Mouse (Mus musculus) hindbrain, embryonic 12.5 days (tissue): ENCODE results near the gene L3mbtl4. TPM values are rescaled to one million over a fixed set of nuclear protein-coding genes. Genes with fewer than 3 reads are reported as not detected.
"Not testable (repeated sequence)": the region's sequence is repeated elsewhere in the genome, so short reads cannot be mapped to it uniquely, and the experiment has no call there.

Source experiments
- ATAC-seq: fragments of 200-750 bp; cut with Nextera tagmentation; 2 replicates; pipeline ENCODE4 v1.8.0; 2017; ENCODE audit warnings: moderate TSS enrichment; ENCODE audit not compliant: low FRiP score
- H3K27ac ChIP-seq: fragments of 300-500 bp; sonication (generic); 2 replicates; pipeline ENCODE4 v1.5.1; 2016; ENCODE audit warnings: mild to moderate bottlenecking
- H3K27me3 ChIP-seq: fragments of 300-500 bp; sonication (generic); 2 replicates; pipeline ENCODE4 v1.6.1; 2016; ENCODE audit warnings: mild to moderate bottlenecking
- H3K36me3 ChIP-seq: fragments of 300-500 bp; sonication (generic); 2 replicates; pipeline ENCODE4 v1.6.1; 2016; ENCODE audit warnings: mild to moderate bottlenecking
- H3K4me1 ChIP-seq: fragments of 300-500 bp; sonication (generic); 2 replicates; pipeline ENCODE4 v1.6.1; 2016
- H3K4me2 ChIP-seq: fragments of 300-500 bp; sonication (generic); replicated peaks from 2 replicates; pipeline ENCODE4 v1.6.1; 2016; ENCODE audit warnings: mild to moderate bottlenecking
- H3K4me3 ChIP-seq: fragments of 300-500 bp; sonication (generic); 2 replicates; pipeline ENCODE4 v1.5.1; 2016; ENCODE audit warnings: mild to moderate bottlenecking
- H3K9ac ChIP-seq: fragments of 300-500 bp; sonication (generic); 2 replicates; pipeline ENCODE4 v1.6.1; 2016; ENCODE audit warnings: mild to moderate bottlenecking, moderate library complexity
- H3K9me3 ChIP-seq: fragments of 300-500 bp; sonication (generic); replicated peaks from 2 replicates; pipeline ENCODE4 v1.6.1; 2016; ENCODE audit warnings: mild to moderate bottlenecking
- WGBS: fragments of 180-500 bp; shearing (Covaris S2); methylation state at CpG from one replicate; pipeline ENCODE4 v1.1.7; 2016; 5-methylcytosine and 5-hydroxymethylcytosine counted together
- polyA plus RNA-seq: library from polyadenylated mRNA; unstranded; fragments of >200 nt; fragmentation: Nextera tagmentation; extraction: Ambion mirVana; gene quantifications from 2 replicates; pipeline ENCODE4 v1.2.1, GENCODE M21; 2016

The L3mbtl4 gene
- polyA plus RNA-seq, 1 experiment from 2014 or later = 0.85 TPM

GRCm38 (mm10) chr17:68422663-68423498 is 149.3 kb downstream of the L3mbtl4 start:
- Histone ChIP-seq H3K9me3 (no peaks in the 10 kb centered on the region), H3K9ac (no peak overlapping the region), H3K4me1 (no peaks in the 10 kb centered on the region), H3K27ac (no peak overlapping the region), H3K4me2 (no peak overlapping the region), H3K27me3 (no peaks in the 10 kb centered on the region), H3K4me3 (no peak overlapping the region), H3K36me3 (no peaks in the 10 kb centered on the region)
- 72% methylated on average over 12 of the region's 12 CpGs for WGBS
- ATAC-seq = no peak

GRCm38 (mm10) chr17:68433576-68433975 is 160.0 kb downstream of the L3mbtl4 start:
- Histone ChIP-seq H3K27ac (no peak overlapping the region), H3K4me1 (no peaks in the 10 kb centered on the region), H3K36me3 (no peaks in the 10 kb centered on the region), H3K4me2 (no peak overlapping the region), H3K9me3 (no peaks in the 10 kb centered on the region), H3K4me3 (no peak overlapping the region), H3K9ac (no peak overlapping the region), H3K27me3 (no peaks in the 10 kb centered on the region)
- ATAC-seq = no peak
- WGBS = 78% methylated on average over 5 of the region's 5 CpGs

GRCm38 (mm10) chr17:68450921-68451320 is 177.3 kb downstream of the L3mbtl4 start:
- Histone ChIP-seq H3K4me2 (no peak overlapping the region), H3K27me3 (no peaks in the 10 kb centered on the region), H3K27ac (no peak overlapping the region), H3K9ac (no peak overlapping the region), H3K4me3 (no peak overlapping the region), H3K9me3 (no peaks in the 10 kb centered on the region), H3K4me1 (no peaks in the 10 kb centered on the region), H3K36me3 (no peaks in the 10 kb centered on the region)
- 87% methylated on average over 1 of the region's 1 CpGs for WGBS
- no peak for ATAC-seq

- no peaks in the 10 kb centered on the region for H3K4me1 ChIP-seq
- H3K9me3 ChIP-seq = no peaks in the 10 kb centered on the region
- H3K27ac ChIP-seq = no peak overlapping the region
- no peak overlapping the region for H3K4me3 ChIP-seq
- 87% methylated on average over 5 of the region's 5 CpGs for WGBS
- no peak overlapping the region for H3K9ac ChIP-seq
- ATAC-seq = no peak
- H3K4me2 ChIP-seq = no peak overlapping the region
- no peaks in the 10 kb centered on the region for H3K27me3 ChIP-seq
- no peaks in the 10 kb centered on the region for H3K36me3 ChIP-seq
These were observed 187.9 kb downstream of the L3mbtl4 start for GRCm38 (mm10) chr17:68461471-68461870.

- no peaks in the 10 kb centered on the region for H3K36me3 ChIP-seq
- 35% methylated on average over 1 of the region's 1 CpGs for WGBS
- H3K27me3 ChIP-seq = no peaks in the 10 kb centered on the region
- no peak overlapping the region for H3K4me3 ChIP-seq
- no peak overlapping the region for H3K9ac ChIP-seq
- H3K27ac ChIP-seq = no peak overlapping the region
- ATAC-seq = no peak
- no peaks in the 10 kb centered on the region for H3K9me3 ChIP-seq
- H3K4me1 ChIP-seq = no peaks in the 10 kb centered on the region
- no peak overlapping the region for H3K4me2 ChIP-seq
These were observed 193.7 kb downstream of the L3mbtl4 start for GRCm38 (mm10) chr17:68467311-68467710.

- Histone ChIP-seq H3K9me3 (no peaks in the 10 kb centered on the region), H3K4me1 (no peaks in the 10 kb centered on the region), H3K36me3 (no peaks in the 10 kb centered on the region), H3K4me3 (no peak overlapping the region), H3K27ac (no peak overlapping the region), H3K27me3 (no peaks in the 10 kb centered on the region), H3K4me2 (no peak overlapping the region), H3K9ac (no peak overlapping the region)
- 39% methylated on average over 4 of the region's 4 CpGs for WGBS
- ATAC-seq = peak; percentile 54
These were observed 216.6 kb downstream of the L3mbtl4 start for GRCm38 (mm10) chr17:68490065-68490691.

- H3K27ac ChIP-seq = no peak overlapping the region
- no peaks in the 10 kb centered on the region for H3K36me3 ChIP-seq
- ATAC-seq = no peak
- no peak overlapping the region for H3K4me2 ChIP-seq
- no peak overlapping the region for H3K9ac ChIP-seq
- H3K27me3 ChIP-seq = no peaks in the 10 kb centered on the region
- H3K9me3 ChIP-seq = no peaks in the 10 kb centered on the region
- WGBS = 87% methylated on average over 3 of the region's 3 CpGs
- H3K4me1 ChIP-seq = no peaks in the 10 kb centered on the region
- H3K4me3 ChIP-seq = no peak overlapping the region
These were observed 218.6 kb downstream of the L3mbtl4 start for GRCm38 (mm10) chr17:68492231-68492630.

- not testable (repeated sequence) for H3K9me3 ChIP-seq, ATAC-seq, H3K4me3 ChIP-seq, H3K4me2 ChIP-seq, H3K27me3 ChIP-seq, H3K9ac ChIP-seq, H3K27ac ChIP-seq, H3K36me3 ChIP-seq, H3K4me1 ChIP-seq
- WGBS = 89% methylated on average over 2 of the region's 4 CpGs
These were observed 229.4 kb downstream of the L3mbtl4 start for GRCm38 (mm10) chr17:68502998-68503397.

GRCm38 (mm10) chr17:68559698-68560097 is 286.1 kb downstream of the L3mbtl4 start:
- H3K36me3 ChIP-seq = no peaks in the 10 kb centered on the region
- no peak overlapping the region for H3K27ac ChIP-seq
- H3K27me3 ChIP-seq = no peaks in the 10 kb centered on the region
- 77% methylated on average over 9 of the region's 9 CpGs for WGBS
- no peaks in the 10 kb centered on the region for H3K9me3 ChIP-seq
- no peak for ATAC-seq
- H3K9ac ChIP-seq = no peak overlapping the region
- no peak overlapping the region for H3K4me2 ChIP-seq
- no peak overlapping the region for H3K4me3 ChIP-seq
- no peaks in the 10 kb centered on the region for H3K4me1 ChIP-seq

- 48% methylated on average over 1 of the region's 1 CpGs for WGBS
- Histone ChIP-seq H3K36me3 (no peaks in the 10 kb centered on the region), H3K4me3 (no peak overlapping the region), H3K9me3 (no peaks in the 10 kb centered on the region), H3K27ac (no peak overlapping the region), H3K4me2 (no peak overlapping the region), H3K4me1 (no peaks in the 10 kb centered on the region), H3K27me3 (no peaks in the 10 kb centered on the region), H3K9ac (no peak overlapping the region)
- ATAC-seq = 0 out of 2 replicates have a peak, but pooled peaks have one; percentile 11
These were observed 286.7 kb downstream of the L3mbtl4 start for GRCm38 (mm10) chr17:68560264-68560663.

GRCm38 (mm10) chr17:68571806-68572205 is 298.2 kb downstream of the L3mbtl4 start:
- H3K4me2 ChIP-seq = no peak overlapping the region
- no peaks in the 10 kb centered on the region for H3K9me3 ChIP-seq
- no peak for ATAC-seq
- no peak overlapping the region for H3K4me3 ChIP-seq
- no peak overlapping the region for H3K9ac ChIP-seq
- no peaks in the 10 kb centered on the region for H3K36me3 ChIP-seq
- H3K27ac ChIP-seq = no peak overlapping the region
- no peaks in the 10 kb centered on the region for H3K27me3 ChIP-seq
- no peaks in the 10 kb centered on the region for H3K4me1 ChIP-seq
- WGBS = 92% methylated on average over 6 of the region's 6 CpGs

- Histone ChIP-seq H3K27ac (no peak overlapping the region), H3K4me2 (no peak overlapping the region), H3K4me3 (no peak overlapping the region), H3K27me3 (no peaks in the 10 kb centered on the region), H3K9me3 (no peaks in the 10 kb centered on the region), H3K4me1 (no peaks in the 10 kb centered on the region), H3K9ac (no peak overlapping the region), H3K36me3 (no peaks in the 10 kb centered on the region)
- no peak for ATAC-seq
- 84% methylated on average over 3 of the region's 3 CpGs for WGBS
These were observed 311.6 kb downstream of the L3mbtl4 start for GRCm38 (mm10) chr17:68585195-68585594.

- H3K4me3 ChIP-seq = no peak overlapping the region
- H3K4me2 ChIP-seq = no peak overlapping the region
- no peaks in the 10 kb centered on the region for H3K36me3 ChIP-seq
- no peaks in the 10 kb centered on the region for H3K4me1 ChIP-seq
- ATAC-seq = no peak
- H3K27me3 ChIP-seq = no peaks in the 10 kb centered on the region
- H3K9ac ChIP-seq = no peak overlapping the region
- no peaks in the 10 kb centered on the region for H3K9me3 ChIP-seq
- 81% methylated on average over 4 of the region's 4 CpGs for WGBS
- H3K27ac ChIP-seq = no peak overlapping the region
These were observed 318.0 kb downstream of the L3mbtl4 start for GRCm38 (mm10) chr17:68591619-68592018.
